Mouse (Mus musculus) MEL (cell line): ENCODE measurements around the gene Serpina1b. TPM values are rescaled to one million over a fixed set of nuclear protein-coding genes. Genes with fewer than 3 reads are reported as not detected.

ENCODE experiments used
- DNase-seq: peaks from one replicate; pipeline ENCODE4 v3.0.0; 2011; ENCODE audit warnings: low read depth, low spot score
- H3K27ac ChIP-seq: 2 replicates; pipeline ENCODE4 v1.5.1; 2012; ENCODE audit warnings: low read depth, mild to moderate bottlenecking, control low read depth, low read length, moderate library complexity; ENCODE audit not compliant: control insufficient read depth
- H3K27me3 ChIP-seq, 2 experiments: fragments of 150-350 bp in 1 of 2; sonication (generic) in 1 of 2; 2 replicates each; pipeline ENCODE4 v1.6.1; 2012; ENCODE audit warnings: low read length in 2 of 2, mild to moderate bottlenecking in 2 of 2, improper control_type of control experiment in 1 of 2, moderate library complexity in 1 of 2; ENCODE audit not compliant: insufficient read depth in 2 of 2, control insufficient read depth in 1 of 2
- H3K36me3 ChIP-seq, 2 experiments: 2 replicates each; pipeline ENCODE4 v1.6.1; 2012 to 2014; ENCODE audit warnings: low read length in 2 of 2, improper control_type of control experiment in 1 of 2, inconsistent platforms in 1 of 2, mild to moderate bottlenecking in 1 of 2; ENCODE audit not compliant: insufficient read depth in 2 of 2, control insufficient read depth in 1 of 2
- H3K4me1 ChIP-seq, 2 experiments: fragments of 150-350 bp in 1 of 2; sonication (generic) in 1 of 2; 2 replicates each; pipeline ENCODE4 v1.6.1; 2012; ENCODE audit warnings: low read length in 2 of 2, improper control_type of control experiment in 1 of 2, mild to moderate bottlenecking in 1 of 2; ENCODE audit not compliant: insufficient read depth in 2 of 2, control insufficient read depth in 1 of 2
- H3K4me3 ChIP-seq, 2 experiments: fragments of 150-350 bp in 1 of 2; sonication (generic) in 1 of 2; 2 replicates each; pipeline ENCODE4 v1.5.1; 2012; ENCODE audit warnings: low read depth in 2 of 2, low read length in 2 of 2, mild to moderate bottlenecking in 2 of 2, moderate library complexity in 2 of 2, control low read depth in 1 of 2, improper control_type of control experiment in 1 of 2; ENCODE audit not compliant: control insufficient read depth in 1 of 2, insufficient read depth in 1 of 2
- H3K79me2 ChIP-seq: 2 replicates; pipeline ENCODE4 v1.6.1; 2012; ENCODE audit warnings: mild to moderate bottlenecking, low read length, moderate library complexity; ENCODE audit not compliant: control insufficient read depth, poor library complexity, insufficient read depth
- H3K9ac ChIP-seq: 2 replicates; pipeline ENCODE4 v1.6.1; 2012; ENCODE audit warnings: low read depth, mild to moderate bottlenecking, control low read depth, low read length, moderate library complexity; ENCODE audit not compliant: control insufficient read depth, poor library complexity, severe bottlenecking
- H3K9me3 ChIP-seq: fragments of 150-350 bp; sonication (generic); replicated peaks from 2 replicates; pipeline ENCODE4 v1.6.1; 2012; ENCODE audit warnings: mild to moderate bottlenecking, low read length, improper control_type of control experiment, moderate library complexity; ENCODE audit not compliant: insufficient read depth
- CHD1 ChIP-seq: IDR thresholded peaks from 2 replicates; pipeline ENCODE4 v1.6.1; 2012; ENCODE audit warnings: low read depth, mild to moderate bottlenecking, inconsistent platforms, low read length, improper control_type of control experiment
- CHD2 ChIP-seq: IDR thresholded peaks from 2 replicates; pipeline ENCODE4 v1.6.1; 2011; ENCODE audit warnings: low read length, improper control_type of control experiment
- E2F4 ChIP-seq: IDR thresholded peaks from 2 replicates; pipeline ENCODE4 v1.6.1; 2011; ENCODE audit warnings: low read depth, low read length, improper control_type of control experiment, borderline replicate concordance
- EP300 ChIP-seq, 2 experiments: IDR thresholded peaks; 2 replicates each; pipeline ENCODE4 v1.6.1; 2011; ENCODE audit warnings: improper control_type of control experiment in 2 of 2, low read length in 2 of 2, low read depth in 1 of 2, mild to moderate bottlenecking in 1 of 2
- ETS1 ChIP-seq: IDR thresholded peaks from 2 replicates; pipeline ENCODE4 v1.6.1; 2012; ENCODE audit warnings: low read depth, mild to moderate bottlenecking, inconsistent platforms, low read length, improper control_type of control experiment, moderate library complexity
- HCFC1 ChIP-seq: IDR thresholded peaks from 2 replicates; pipeline ENCODE4 v1.6.1; 2012; ENCODE audit warnings: low read depth, mild to moderate bottlenecking, inconsistent platforms, low read length, improper control_type of control experiment, moderate library complexity
- JUND ChIP-seq: IDR thresholded peaks from 2 replicates; pipeline ENCODE4 v1.6.1; 2011; ENCODE audit warnings: low read depth, mild to moderate bottlenecking, improper control_type of control experiment, low read length
- KAT2A ChIP-seq: conservative IDR thresholded peaks from 2 replicates; pipeline ENCODE4 v1.6.1; 2012; ENCODE audit warnings: low read depth, low read length, improper control_type of control experiment, inconsistent platforms
- MAZ ChIP-seq: IDR thresholded peaks from 2 replicates; pipeline ENCODE4 v1.6.1; 2012; ENCODE audit warnings: low read depth, mild to moderate bottlenecking, inconsistent platforms, low read length, improper control_type of control experiment
- MEF2A ChIP-seq: IDR thresholded peaks from 2 replicates; pipeline ENCODE4 v1.6.1; 2014; ENCODE audit warnings: low read depth, mild to moderate bottlenecking, inconsistent platforms, low read length, improper control_type of control experiment; ENCODE audit not compliant: poor library complexity, insufficient replicate concordance, severe bottlenecking; ENCODE audit errors: extremely low read depth
- MYC ChIP-seq: IDR thresholded peaks from 2 replicates; pipeline ENCODE4 v1.6.1; 2011; ENCODE audit warnings: low read depth, mild to moderate bottlenecking, low read length, improper control_type of control experiment, moderate library complexity
- NELFE ChIP-seq: IDR thresholded peaks from 2 replicates; pipeline ENCODE4 v1.6.1; 2011; ENCODE audit warnings: low read depth, low read length, improper control_type of control experiment
- NRF1 ChIP-seq: IDR thresholded peaks from 2 replicates; pipeline ENCODE4 v1.6.1; 2014; ENCODE audit warnings: low read depth, mild to moderate bottlenecking, inconsistent platforms, low read length, improper control_type of control experiment, moderate library complexity; ENCODE audit not compliant: poor library complexity, insufficient read depth, severe bottlenecking
- POLR2A ChIP-seq, 2 experiments: IDR thresholded peaks; 2 replicates each; pipeline ENCODE4 v1.6.1; 2011 to 2012; ENCODE audit warnings: low read length in 2 of 2, mild to moderate bottlenecking in 2 of 2, control low read depth in 1 of 2, improper control_type of control experiment in 1 of 2, low read depth in 1 of 2, moderate library complexity in 1 of 2; ENCODE audit not compliant: control insufficient read depth in 1 of 2, insufficient read depth in 1 of 2, poor library complexity in 1 of 2
- POLR2AphosphoS5 ChIP-seq: IDR thresholded peaks from 2 replicates; pipeline ENCODE4 v1.6.1; 2012; ENCODE audit warnings: low read depth, borderline replicate concordance, mild to moderate bottlenecking, inconsistent platforms, low read length, moderate library complexity, mixed read lengths
- RAD21 ChIP-seq: IDR thresholded peaks from 2 replicates; pipeline ENCODE4 v1.6.1; 2011; ENCODE audit warnings: mild to moderate bottlenecking, low read depth, low read length, improper control_type of control experiment
- TAL1 ChIP-seq: IDR thresholded peaks from 2 replicates; pipeline ENCODE4 v1.6.1; 2012; ENCODE audit warnings: mild to moderate bottlenecking, inconsistent platforms, low read length, moderate library complexity, mixed read lengths
- TBP ChIP-seq: IDR thresholded peaks from 2 replicates; pipeline ENCODE4 v1.8.0; 2011; ENCODE audit warnings: low read depth, low read length, improper control_type of control experiment
- TCF12 ChIP-seq: IDR thresholded peaks from 2 replicates; pipeline ENCODE4 v1.6.1; 2014; ENCODE audit warnings: low read depth, mild to moderate bottlenecking, inconsistent platforms, low read length, improper control_type of control experiment, moderate library complexity
- UBTF ChIP-seq: IDR thresholded peaks from 2 replicates; pipeline ENCODE4 v1.6.1; 2012; ENCODE audit warnings: low read depth, mild to moderate bottlenecking, inconsistent platforms, low read length, improper control_type of control experiment, moderate library complexity, borderline replicate concordance; ENCODE audit not compliant: insufficient read depth
- USF1 ChIP-seq: IDR thresholded peaks from 2 replicates; pipeline ENCODE4 v1.6.1; 2014; ENCODE audit warnings: low read depth, mild to moderate bottlenecking, inconsistent platforms, low read length, improper control_type of control experiment, moderate library complexity
- ZC3H11A ChIP-seq: IDR thresholded peaks from 2 replicates; pipeline ENCODE4 v1.6.1; 2012; ENCODE audit warnings: low read depth, mild to moderate bottlenecking, inconsistent platforms, low read length, improper control_type of control experiment
- ZKSCAN1 ChIP-seq: IDR thresholded peaks from 2 replicates; pipeline ENCODE4 v1.6.1; 2012; ENCODE audit warnings: low read depth, mild to moderate bottlenecking, inconsistent platforms, low read length, improper control_type of control experiment, moderate library complexity
- ZMIZ1 ChIP-seq: IDR thresholded peaks from 2 replicates; pipeline ENCODE4 v1.6.1; 2012; ENCODE audit warnings: low read depth, mild to moderate bottlenecking, inconsistent platforms, low read length, improper control_type of control experiment, moderate library complexity
- ZNF384 ChIP-seq: IDR thresholded peaks from 2 replicates; pipeline ENCODE4 v1.6.1; 2012; ENCODE audit warnings: low read depth, mild to moderate bottlenecking, inconsistent platforms, low read length, improper control_type of control experiment
- polyA plus RNA-seq, 2 experiments: library from polyadenylated mRNA; stranded (reverse) in 1 of 2; unstranded in 1 of 2; fragments of >175 nt in 1 of 2; fragments of >200 nt in 1 of 2; gene quantifications; 2 replicates each; pipeline versions ENCODE4 v1.2.1 to v1.2.4; 2012; ENCODE audit warnings: low replicate concordance in 2 of 2, low read depth in 1 of 2; ENCODE audit not compliant: insufficient read length in 2 of 2, insufficient read depth in 1 of 2, missing spikeins in 1 of 2
- total RNA-seq: library from RNA; depleted of rRNA; stranded (reverse); fragments of 300-350 nt; gene quantifications from 2 replicates; pipeline ENCODE4 v1.2.3, GENCODE M21; 2012

Serpina1b gene
- total and polyA plus RNA-seq, 3 experiments, result not detected

GRCm38 (mm10) chr12:103695429-103695828, 134.7 kb downstream of the Serpina1b start, which contains the start of gene Serpina1f:
Serpina1f (minus strand) TSS chr12:103695529.
- Histone ChIP-seq H3K27ac (no peak within 1 kb of the TSS), H3K4me1 (no peaks in the 10 kb centered on the region), H3K9ac (no peak within 1 kb of the TSS), H3K36me3 (no peaks in the 10 kb centered on the region), H3K79me2 (no peaks in the 10 kb centered on the region), H3K27me3 (no peaks in the 10 kb centered on the region; a peak in 1 of 4 replicates), H3K9me3 (no peaks in the 10 kb centered on the region), H3K4me3 (no peak within 1 kb of the TSS)
- DNase-seq, result no peak
- TF ChIP-seq RAD21 (no peak), TBP (no peak), TCF12 (no peak), ZC3H11A (no peak), MEF2A (no peak), ETS1 (no peak), MAZ (no peak), UBTF (no peak), JUND (no peak), NELFE (no peak), USF1 (no peak), HCFC1 (no peak)

- no peaks in the 10 kb centered on the region for H3K36me3 ChIP-seq
Observed at GRCm38 (mm10) chr12:103688221-103688814, 141.9 kb downstream of the Serpina1b start.

GRCm38 (mm10) chr12:103687021-103687420, 143.2 kb downstream of the Serpina1b start:
- Histone ChIP-seq H3K27ac (no peak overlapping the region), H3K9me3 (no peaks in the 10 kb centered on the region), H3K79me2 (no peaks in the 10 kb centered on the region), H3K4me3 (no peak overlapping the region), H3K9ac (no peak overlapping the region), H3K36me3 (no peaks in the 10 kb centered on the region), H3K27me3 (no peaks in the 10 kb centered on the region), H3K4me1 (no peaks in the 10 kb centered on the region)
- DNase-seq, result no peak
- TF ChIP-seq EP300 (IDR thresholded peaks at IDR 0.05; ENCODE audit: low read depth in 1 of 2, low read length in 2 of 2) (no peak), NRF1 (no peak), USF1 (no peak), E2F4 (no peak), MEF2A (no peak), MAZ (no peak), ZC3H11A (no peak), TAL1 (no peak), KAT2A (no peak), CHD1 (no peak), ZMIZ1 (no peak), POLR2A (IDR thresholded peaks at IDR 0.05; ENCODE audit: control insufficient read depth in 1 of 2, insufficient read depth in 1 of 2, low read depth in 1 of 2, low read length in 2 of 2, poor library complexity in 1 of 2) (no peak), ZKSCAN1 (no peak), CHD2 (no peak), MYC (no peak), POLR2AphosphoS5 (no peak)

More at GRCm38 (mm10) chr12:103688221-103688814, 141.9 kb downstream of the Serpina1b start:
- no peaks in the 10 kb centered on the region; a peak in 1 of 4 replicates for H3K27me3 ChIP-seq
- H3K27ac ChIP-seq, result no peak overlapping the region
- no peaks in the 10 kb centered on the region for H3K4me1 ChIP-seq
- H3K4me3 ChIP-seq, result no peak overlapping the region
- no peaks in the 10 kb centered on the region for H3K79me2 ChIP-seq
- no peak overlapping the region for H3K9ac ChIP-seq
- no peaks in the 10 kb centered on the region for H3K9me3 ChIP-seq
- no peak for DNase-seq
- TF ChIP-seq ZC3H11A (no peak), ZNF384 (no peak)
